Comparison of ENCODE assay signal across 9 mouse cellular contexts in the genomic region with DNA sequence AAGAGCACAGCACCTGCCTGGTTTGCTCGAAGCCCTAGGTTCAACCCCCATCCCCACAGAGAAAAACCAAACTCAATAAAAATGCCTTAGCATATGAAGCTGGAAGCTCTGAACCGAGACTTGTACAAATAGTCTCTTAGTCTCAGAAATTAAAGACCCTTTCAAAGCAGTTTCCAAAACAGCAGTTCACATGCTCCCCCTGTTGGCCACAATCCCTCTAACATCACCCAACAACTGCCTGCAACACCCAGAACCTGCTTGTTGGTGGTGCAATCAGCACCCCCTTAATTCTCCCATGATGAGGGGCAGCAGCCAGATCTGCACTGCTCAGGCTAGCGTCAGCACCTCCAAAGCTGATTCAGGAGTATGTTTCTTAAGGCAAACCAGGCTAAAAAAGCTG. TPM values are rescaled to one million over a fixed set of nuclear protein-coding genes. Genes with fewer than 3 reads are reported as not detected.
DNase-seq lines count a peak whose midpoint lies in the region; ATAC-seq and TF ChIP-seq lines count a peak whose summit lies in the region.
"Had no signal": no experiment of that assay in that cellular context is flagged by ENCODE, and none has a peak within 500 bp of the region (broad histone marks: within the 10 kb centered on the region; RNA-seq: fewer than 3 reads in every experiment).

No protein-coding gene starts in this region.

- H3K4me1 ChIP-seq in hindbrain, embryonic 11.5 days (replicated peaks; ENCODE audit: control insufficient read depth, insufficient read depth, low read length), result no peaks in the 10 kb centered on the region
- H3K4me1 ChIP-seq in hindbrain, embryonic 13.5 days (replicated peaks), result no peaks in the 10 kb centered on the region
- H3K4me1 ChIP-seq in hindbrain, postnatal 0 days (ENCODE audit: insufficient read depth, low read length), result no peaks in the 10 kb centered on the region
- H3K4me1 ChIP-seq: hindbrain, embryonic 15.5 days had no signal

- DNase-seq in hindbrain, embryonic 11.5 days (ENCODE audit: low spot score), result peak; percentile 38
- DNase-seq in 416B (ENCODE audit: low read depth), result peak; percentile 18
- DNase-seq in NIH3T3 (ENCODE audit: low read depth), result peak; percentile 35
- peak; percentile 70 for DNase-seq in hindbrain, postnatal 0 days (ENCODE audit: low spot score)
- DNase-seq in right cerebral cortex, postnatal 25 days, result peak; percentile 23
- DNase-seq in spleen, adult 18-20 months, result no peak
- no peak for DNase-seq in cerebellum, adult 9-10 months

- peak; percentile 74 for TF ChIP-seq CTCF in hindbrain, postnatal 0 days (IDR thresholded peaks at IDR 0.05; ENCODE audit: low read depth)

- no peak for ATAC-seq in hindbrain, embryonic 11.5 days (ENCODE audit: low FRiP score)
- no peak for ATAC-seq in hindbrain, embryonic 13.5 days (ENCODE audit: low FRiP score)
- 0 out of 2 replicates have a peak, but pooled peaks have one; percentile 1 for ATAC-seq in hindbrain, postnatal 0 days

- H3K4me3 ChIP-seq in hindbrain, embryonic 11.5 days (ENCODE audit: low read depth, low read length), result no peak overlapping the region
- no peak overlapping the region for H3K4me3 ChIP-seq in hindbrain, embryonic 13.5 days
- no peak overlapping the region for H3K4me3 ChIP-seq in hindbrain, postnatal 0 days (ENCODE audit: low read length)
- H3K4me3 ChIP-seq: hindbrain, embryonic 15.5 days had no signal

- WGBS in hindbrain, embryonic 11.5 days, result 84% methylated on average over 3 of the region's 3 CpGs
- WGBS in hindbrain, embryonic 13.5 days, result 85% methylated on average over 3 of the region's 3 CpGs
- 68% methylated on average over 3 of the region's 3 CpGs for WGBS in hindbrain, postnatal 0 days

- no peak overlapping the region for H3K9ac ChIP-seq in hindbrain, embryonic 11.5 days (ENCODE audit: low read depth, low read length)
- H3K9ac ChIP-seq in hindbrain, embryonic 13.5 days, result no peak overlapping the region
- no peak overlapping the region for H3K9ac ChIP-seq in hindbrain, postnatal 0 days (replicated peaks; ENCODE audit: low read length)
- H3K9ac ChIP-seq: hindbrain, embryonic 15.5 days had no signal

- H3K36me3 ChIP-seq in hindbrain, embryonic 11.5 days (ENCODE audit: control insufficient read depth, insufficient read depth, low read length), result 0 out of 2 replicates have a peak, but pooled peaks cover 8% of the 10 kb centered on the region
- H3K36me3 ChIP-seq in hindbrain, embryonic 13.5 days, result peaks cover 100% of the 10 kb centered on the region
- H3K36me3 ChIP-seq in hindbrain, postnatal 0 days (ENCODE audit: insufficient read depth, low read length), result peaks cover 86% of the 10 kb centered on the region

- no peak overlapping the region for H3K27ac ChIP-seq in hindbrain, embryonic 11.5 days (ENCODE audit: low read depth, low read length)
- no peak overlapping the region for H3K27ac ChIP-seq in hindbrain, embryonic 13.5 days
- no peak overlapping the region for H3K27ac ChIP-seq in hindbrain, postnatal 0 days
- H3K27ac ChIP-seq: hindbrain, embryonic 15.5 days had no signal

- H3K4me2 ChIP-seq in hindbrain, embryonic 11.5 days (replicated peaks; ENCODE audit: low read depth, low read length), result no peak overlapping the region
- H3K4me2 ChIP-seq in hindbrain, embryonic 13.5 days, result no peak overlapping the region
- no peak overlapping the region for H3K4me2 ChIP-seq in hindbrain, postnatal 0 days (ENCODE audit: low read depth, low read length)
- H3K4me2 ChIP-seq: hindbrain, embryonic 15.5 days had no signal

- H3K27me3 ChIP-seq in hindbrain, embryonic 11.5 days (ENCODE audit: control insufficient read depth, insufficient read depth, low read length), result no peaks in the 10 kb centered on the region
- H3K27me3 ChIP-seq in hindbrain, embryonic 13.5 days, result no peaks in the 10 kb centered on the region
- H3K27me3 ChIP-seq in hindbrain, postnatal 0 days (ENCODE audit: insufficient read depth, low read length), result no peaks in the 10 kb centered on the region
- H3K27me3 ChIP-seq: hindbrain, embryonic 15.5 days had no signal

- H3K9me3 ChIP-seq in hindbrain, embryonic 11.5 days (ENCODE audit: control insufficient read depth, low read length), result no peaks in the 10 kb centered on the region
- H3K9me3 ChIP-seq in hindbrain, embryonic 13.5 days, result no peaks in the 10 kb centered on the region
- H3K9me3 ChIP-seq in hindbrain, postnatal 0 days (ENCODE audit: low read length), result no peaks in the 10 kb centered on the region
- H3K9me3 ChIP-seq: hindbrain, embryonic 15.5 days had no signal

RNA-seq across cellular contexts. Expression of a gene that starts 13.9 kb away (rescaled TPM):
- not detected in 2 replicates for polyA plus RNA-seq in hindbrain, embryonic 11.5 days (2014; fragmentation: Nextera tagmentation; extraction: Ambion mirVana)
- not detected in 2 replicates for polyA plus RNA-seq in hindbrain, embryonic 13.5 days (2015; fragmentation: Nextera tagmentation; extraction: Ambion mirVana)
- 0.10 TPM in 1 of 2 replicates, not detected in the other for total RNA-seq in hindbrain, postnatal 0 days (2014; rRNA removed)
- polyA plus RNA-seq in hindbrain, postnatal 0 days (2015; fragmentation: Nextera tagmentation; extraction: Ambion mirVana), result 0.19 and 0.26 TPM in 2 replicates
- polyA plus RNA-seq: hindbrain, embryonic 15.5 days had no signal

Comparison
In these comparisons a context has a peak if more than half of its experiments do, and no peak if none do; other contexts are left out.
1. DNase-seq: peak in hindbrain, embryonic 11.5 days (single experiment), 416B (single experiment), NIH3T3 (single experiment), hindbrain, postnatal 0 days (single experiment) and right cerebral cortex, postnatal 25 days (single experiment); none in spleen, adult 18-20 months (0 of 2) and cerebellum, adult 9-10 months (single experiment).